Mouse (Mus musculus) olfactory bulb, adult 2 months (tissue): Measurements from ENCODE around the gene Gcc1.

Experiments
- CTCF ChIP-seq: fragments of 200-500 bp; IDR thresholded peaks from 2 replicates; pipeline ENCODE4 v1.5.1; 2012; ENCODE audit warnings: low read depth, mild to moderate bottlenecking, low read length, moderate library complexity; ENCODE audit not compliant: insufficient read depth
- POLR2A ChIP-seq: fragments of 200-500 bp; IDR thresholded peaks from 2 replicates; pipeline ENCODE4 v1.6.1; 2012; ENCODE audit warnings: mild to moderate bottlenecking, low read depth, low read length, moderate library complexity; ENCODE audit not compliant: insufficient read depth

DNA sequence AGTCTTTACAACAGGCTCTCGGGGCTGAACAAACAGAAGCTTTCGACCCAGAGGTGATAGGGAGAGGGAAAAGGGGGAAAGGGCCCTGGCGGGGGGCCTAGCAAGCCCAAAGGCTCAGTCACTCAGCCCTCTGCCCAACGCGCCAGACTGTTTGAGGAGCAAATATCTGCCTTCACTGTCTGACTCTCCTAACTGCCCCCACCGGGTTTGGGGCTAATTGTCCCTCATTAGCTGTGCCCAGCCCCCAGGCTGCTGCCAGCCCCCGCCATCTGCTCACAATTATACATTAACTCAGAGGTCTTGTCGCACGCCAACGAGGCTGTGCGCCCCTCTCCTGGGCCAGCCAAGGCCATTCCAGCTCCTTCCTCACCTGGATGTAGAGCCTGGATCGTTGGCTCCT, 22.8 kb upstream of the Gcc1 start:
- TF ChIP-seq POLR2A (no peak), CTCF (no peak)
